Mouse (Mus musculus) forebrain, embryonic 14.5 days (tissue): ENCODE results near the gene Alg3. TPM values are rescaled to one million over a fixed set of nuclear protein-coding genes. Genes with fewer than 3 reads are reported as not detected.
A peak's percentile ranks its signal among the peaks of the same experiment; 100 is the strongest.

Source experiments
- ATAC-seq: fragments of 200-750 bp; cut with Nextera tagmentation; 2 replicates; pipeline ENCODE4 v1.8.0; 2017; ENCODE audit warnings: mild to moderate bottlenecking, moderate library complexity
- DNase-seq: peaks from one replicate; pipeline ENCODE4 v3.0.0-alpha.2; 2015; ENCODE audit warnings: low spot score
- H3K27ac ChIP-seq: fragments of 300-500 bp; sonication (generic); 2 replicates; pipeline ENCODE4 v1.5.1; 2014; ENCODE audit warnings: low read depth, mild to moderate bottlenecking, control low read depth, low read length, moderate library complexity
- H3K27me3 ChIP-seq: fragments of 300-500 bp; sonication (generic); replicated peaks from 2 replicates; pipeline ENCODE4 v1.6.1; 2014; ENCODE audit warnings: low read length, control low read depth, mixed read lengths; ENCODE audit not compliant: control insufficient read depth, insufficient read depth
- H3K36me3 ChIP-seq: fragments of 300-500 bp; sonication (generic); 2 replicates; pipeline ENCODE4 v1.6.1; 2014; ENCODE audit warnings: low read length, control low read depth; ENCODE audit not compliant: control insufficient read depth, insufficient read depth
- H3K4me1 ChIP-seq: fragments of 300-500 bp; sonication (generic); 2 replicates; pipeline ENCODE4 v1.6.1; 2014; ENCODE audit warnings: antibody characterized with exemption, low read length, control low read depth; ENCODE audit not compliant: control insufficient read depth, insufficient read depth
- H3K4me2 ChIP-seq: fragments of 300-500 bp; sonication (generic); 2 replicates; pipeline ENCODE4 v1.6.1; 2014; ENCODE audit warnings: mild to moderate bottlenecking, control low read depth, low read length
- H3K4me3 ChIP-seq: fragments of 300-500 bp; sonication (generic); 2 replicates; pipeline ENCODE4 v1.5.1; 2014; ENCODE audit warnings: low read depth, low read length, control low read depth
- H3K9ac ChIP-seq: fragments of 300-500 bp; sonication (generic); 2 replicates; pipeline ENCODE4 v1.6.1; 2014; ENCODE audit warnings: mild to moderate bottlenecking, low read length, control low read depth, moderate library complexity
- H3K9me3 ChIP-seq: fragments of 300-500 bp; sonication (generic); replicated peaks from 2 replicates; pipeline ENCODE4 v1.6.1; 2016; ENCODE audit warnings: low read length, control low read depth, mixed read lengths; ENCODE audit not compliant: control insufficient read depth
- WGBS: fragments of 180-500 bp; shearing (Covaris S2); extraction: QIAGEN DNeasy Blood & Tissue Kit; methylation state at CpG from one replicate; pipeline ENCODE4 v1.1.7; 2014; 5-methylcytosine and 5-hydroxymethylcytosine counted together
- polyA plus RNA-seq: library from polyadenylated mRNA; unstranded; fragments of >200 nt; fragmentation: Nextera tagmentation; extraction: Ambion mirVana; gene quantifications from 2 replicates; pipeline ENCODE4 v1.2.1, GENCODE M21; 2014

Alg3 gene
- polyA plus RNA-seq: 34.9 and 44.4 TPM in 2 replicates

DNA sequence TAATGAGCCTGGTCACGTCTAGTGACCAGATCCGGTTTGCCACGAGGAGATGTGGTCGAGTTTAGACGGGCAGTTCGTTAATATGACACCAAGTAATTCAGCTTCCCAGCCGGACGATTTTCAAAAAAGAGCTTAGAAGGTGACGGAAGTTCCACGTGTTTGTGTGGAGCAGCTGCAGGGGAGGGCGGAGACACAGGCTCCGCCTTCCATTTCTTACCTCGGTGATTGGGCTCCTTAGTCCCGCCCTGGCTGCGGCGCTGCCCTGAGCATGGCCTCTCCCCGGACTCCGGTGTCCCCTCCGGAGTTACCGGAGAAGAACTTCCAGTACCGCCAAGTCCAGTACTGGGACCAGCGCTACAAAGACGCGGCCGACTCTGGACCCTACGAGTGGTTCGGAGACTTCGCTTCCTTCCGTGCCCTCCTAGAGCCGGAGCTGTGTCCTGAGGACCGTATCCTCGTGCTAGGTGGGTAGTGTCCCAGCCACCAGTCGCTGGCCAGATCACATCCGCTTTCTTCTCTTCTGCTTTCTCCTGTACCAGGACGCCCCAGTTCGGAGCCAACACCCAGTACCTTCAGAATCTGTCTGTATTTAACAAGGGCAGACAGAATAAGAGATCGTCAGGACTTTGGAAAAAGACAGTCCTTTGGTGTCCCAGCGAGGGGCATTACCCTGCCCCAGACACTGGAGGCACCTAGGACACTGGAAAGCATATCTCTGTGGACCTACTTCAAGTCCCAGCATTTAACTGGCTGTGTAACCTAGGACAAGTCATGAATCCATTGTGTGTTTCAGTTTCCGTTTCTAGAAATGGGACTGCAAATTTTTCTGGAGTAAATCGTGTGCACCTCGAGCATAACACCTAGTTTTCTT, at the start of gene Alg3, which contains the start of the genes Eef1akmt4 and Gm49333:
TSS of gene Alg3 (minus strand) at position 379 of the 871 bp plus-strand sequence.
TSS of gene Eef1akmt4 (plus strand) at position 237 of the 871 bp plus-strand sequence.
TSS of gene Gm49333 (plus strand) at position 254 of the 871 bp plus-strand sequence.
- H3K4me1 ChIP-seq: peaks cover 16% of the 10 kb centered on the region
- H3K27ac ChIP-seq: peak within 1 kb of the TSS; percentile 81
- peak within 1 kb of the TSS; percentile 99 for H3K4me2 ChIP-seq
- no peaks in the 10 kb centered on the region for H3K9me3 ChIP-seq
- peak within 1 kb of the TSS; percentile 68 for H3K4me3 ChIP-seq
- H3K9ac ChIP-seq: peak within 1 kb of the TSS; percentile 90
- DNase-seq (peak; percentile 96), ATAC-seq (peak; percentile 95)
- peaks cover 17% of the 10 kb centered on the region for H3K36me3 ChIP-seq
- no peaks in the 10 kb centered on the region for H3K27me3 ChIP-seq
- 2% methylated on average over 41 of the region's 41 CpGs for WGBS

DNA sequence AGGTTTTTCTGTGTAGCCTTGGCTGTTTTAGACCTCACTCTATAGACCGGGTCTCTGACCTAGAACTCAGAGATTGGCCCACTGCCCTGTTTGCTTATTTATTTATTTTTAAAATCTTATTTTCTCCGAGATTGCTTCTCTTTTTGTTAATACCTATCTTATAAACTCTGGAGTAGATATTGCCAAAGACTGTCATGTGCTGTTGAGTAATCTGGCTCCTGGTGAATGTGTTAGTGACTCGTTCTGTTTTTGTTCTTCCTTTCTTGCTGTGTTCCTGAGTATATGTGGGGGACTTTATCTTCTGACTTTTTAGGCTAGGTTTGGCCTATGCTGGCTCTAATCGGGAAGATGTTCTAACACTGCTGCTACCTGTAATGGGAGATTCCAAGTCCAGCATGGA, 46.1 kb upstream of the Alg3 start:
- H3K36me3 ChIP-seq: peaks cover 85% of the 10 kb centered on the region
- WGBS: 93% methylated on average over 4 of the region's 4 CpGs

DNA sequence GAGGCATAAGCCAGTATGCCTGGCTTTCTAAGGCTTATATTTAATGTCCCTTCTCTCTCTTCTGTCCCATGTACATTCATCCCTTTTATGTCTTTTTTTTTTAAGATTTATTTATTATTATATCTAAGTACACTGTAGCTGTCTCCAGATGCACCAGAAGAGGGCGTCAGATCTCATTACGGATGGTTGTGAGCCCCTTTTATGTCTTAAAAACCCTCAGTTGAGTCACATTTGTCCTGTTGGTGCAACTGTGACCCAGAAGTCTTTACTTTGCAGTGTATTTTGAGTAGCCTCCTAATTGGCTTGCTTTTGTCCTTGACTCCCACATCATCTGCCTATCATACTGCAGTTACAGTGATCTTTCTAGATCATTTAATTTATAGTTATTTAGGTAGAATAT, 41.8 kb upstream of the Alg3 start:
- 45% methylated on average over 2 of the region's 2 CpGs for WGBS
- H3K4me3 ChIP-seq: no peak overlapping the region

More for the DNA sequence above, 46.1 kb upstream of the Alg3 start:
- Histone ChIP-seq H3K9me3 (no peaks in the 10 kb centered on the region), H3K4me3 (no peak overlapping the region), H3K27ac (no peak overlapping the region), H3K27me3 (no peaks in the 10 kb centered on the region), H3K4me1 (peaks cover 5% of the 10 kb centered on the region; the same call in 1 of the 2 replicates), H3K4me2 (no peak overlapping the region), H3K9ac (no peak overlapping the region)
- no peak for ATAC-seq
- no peak for DNase-seq

DNA sequence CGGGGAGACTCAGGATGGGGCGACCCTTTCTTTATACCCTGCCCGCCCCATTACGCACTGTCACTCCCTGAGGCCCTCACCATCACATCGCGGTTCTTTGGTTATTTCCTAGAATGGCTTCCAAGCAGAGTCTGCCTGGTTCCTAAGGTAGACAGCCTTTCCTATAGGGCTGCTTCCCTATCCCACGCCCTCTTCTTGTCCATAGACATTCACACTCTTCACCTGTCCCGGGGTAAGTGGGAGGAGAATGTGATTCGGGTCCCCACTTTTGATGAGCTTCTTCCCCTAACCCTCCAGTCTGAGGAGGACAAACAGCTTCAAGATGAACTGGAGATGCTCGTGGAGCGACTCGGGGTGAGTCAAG, 40.4 kb upstream of the Alg3 start:
- H3K4me1 ChIP-seq: peaks cover 13% of the 10 kb centered on the region; the same call in 1 of the 2 replicates
- 12% methylated on average over 11 of the region's 12 CpGs for WGBS
- ATAC-seq: no peak
- 0 out of 2 replicates have a peak overlapping the region, but pooled peaks have one; percentile 68 for H3K27ac ChIP-seq
- H3K36me3 ChIP-seq: peaks cover 29% of the 10 kb centered on the region
- H3K4me3 ChIP-seq: peak overlapping the region; percentile 85
- peak overlapping the region; percentile 94 for H3K4me2 ChIP-seq
- H3K9me3 ChIP-seq: no peaks in the 10 kb centered on the region
- H3K9ac ChIP-seq: peak overlapping the region; percentile 92
- no peaks in the 10 kb centered on the region for H3K27me3 ChIP-seq
- DNase-seq: no peak

More for the DNA sequence above, 41.8 kb upstream of the Alg3 start:
- Histone ChIP-seq H3K9ac (no peak overlapping the region), H3K4me2 (peak overlapping the region; percentile 94; the same call in 1 of the 2 replicates), H3K27me3 (no peaks in the 10 kb centered on the region), H3K4me1 (peaks cover 13% of the 10 kb centered on the region; the same call in 1 of the 2 replicates), H3K9me3 (no peaks in the 10 kb centered on the region), H3K36me3 (peaks cover 43% of the 10 kb centered on the region), H3K27ac (no peak overlapping the region)
- no peak for DNase-seq
- no peak for ATAC-seq

DNA sequence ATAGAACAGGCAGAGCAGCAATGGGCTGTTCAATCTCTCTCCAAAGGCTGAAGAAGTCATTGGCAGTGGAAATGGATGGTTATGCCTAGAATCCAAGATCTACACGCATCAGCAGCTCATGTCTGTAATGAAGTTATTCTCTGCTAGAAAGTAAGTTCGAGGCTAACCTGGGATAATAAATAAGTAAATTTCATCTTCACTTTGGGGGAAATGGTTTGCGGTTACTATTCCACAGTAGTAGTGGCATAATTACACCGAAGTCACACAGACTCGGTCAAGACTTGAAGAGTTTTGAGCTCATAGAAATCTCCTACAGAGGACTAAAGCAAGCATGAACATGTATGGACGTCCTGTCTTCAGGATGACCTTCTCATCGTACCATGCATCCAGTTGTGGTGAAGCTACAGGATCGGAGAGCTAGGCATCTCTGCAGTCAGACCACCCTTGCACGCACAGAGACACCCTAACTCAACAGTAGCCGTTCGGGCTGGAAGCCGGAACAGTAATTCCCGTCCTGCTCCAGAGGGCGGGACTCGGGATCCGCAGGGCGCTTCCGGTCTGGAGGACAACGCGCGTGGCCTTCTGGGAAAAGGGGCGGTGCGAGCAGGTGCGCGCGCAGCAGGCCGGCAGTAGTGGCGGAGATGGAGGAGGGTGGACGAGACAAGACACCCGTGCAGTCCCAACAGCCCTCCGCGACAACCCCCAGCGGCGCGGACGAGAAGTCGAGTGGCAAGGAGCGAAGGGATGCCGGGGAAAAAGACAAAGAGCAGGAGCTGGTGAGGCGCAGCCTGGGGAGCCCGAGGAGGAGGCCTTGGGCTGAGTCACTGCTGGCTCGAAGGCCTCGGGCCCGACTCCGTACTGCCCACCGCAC, 39.8 kb upstream of the Alg3 start, which contains the start of gene Psmd2:
TSS of gene Psmd2 (plus strand) at position 577 of the 871 bp plus-strand sequence.
- H3K27me3 ChIP-seq: no peaks in the 10 kb centered on the region
- peak within 1 kb of the TSS; percentile 94 for H3K4me2 ChIP-seq
- DNase-seq (peak; percentile 97), ATAC-seq (peak; percentile 96)
- no peaks in the 10 kb centered on the region for H3K9me3 ChIP-seq
- peak within 1 kb of the TSS; percentile 68; the same call in 1 of the 2 replicates for H3K27ac ChIP-seq
- H3K9ac ChIP-seq: peak within 1 kb of the TSS; percentile 92
- WGBS: 2% methylated on average over 37 of the region's 46 CpGs
- H3K4me1 ChIP-seq: peaks cover 13% of the 10 kb centered on the region; the same call in 1 of the 2 replicates
- peak within 1 kb of the TSS; percentile 85 for H3K4me3 ChIP-seq
- peaks cover 23% of the 10 kb centered on the region for H3K36me3 ChIP-seq

DNA sequence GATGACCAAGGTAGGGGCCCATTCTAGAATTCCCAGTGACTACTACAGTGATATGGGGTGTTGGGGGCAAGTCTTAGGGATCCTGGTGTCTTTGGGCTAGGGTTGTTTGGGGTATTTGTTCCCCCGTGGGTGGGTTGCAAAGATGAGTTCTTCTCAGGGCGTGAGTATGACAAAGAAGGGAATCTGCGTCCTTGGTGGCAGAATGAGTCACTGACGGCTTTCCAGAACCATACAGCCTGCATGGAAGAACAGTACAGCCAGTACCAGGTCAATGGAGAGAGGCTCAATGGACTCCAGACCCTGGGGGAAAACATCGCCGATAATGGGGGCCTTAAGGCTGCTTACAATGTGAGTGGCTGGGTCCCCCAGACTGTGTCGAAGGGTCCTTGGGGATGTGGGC, 32.4 kb upstream of the Alg3 start:
- ATAC-seq (no peak), DNase-seq (no peak)
- Histone ChIP-seq H3K27me3 (no peaks in the 10 kb centered on the region), H3K9ac (no peak overlapping the region), H3K4me3 (no peak overlapping the region), H3K9me3 (no peaks in the 10 kb centered on the region), H3K4me2 (no peak overlapping the region), H3K4me1 (peaks cover 1% of the 10 kb centered on the region; the same call in 1 of the 2 replicates), H3K27ac (no peak overlapping the region), H3K36me3 (no peaks in the 10 kb centered on the region)
- 89% methylated on average over 7 of the region's 7 CpGs for WGBS

DNA sequence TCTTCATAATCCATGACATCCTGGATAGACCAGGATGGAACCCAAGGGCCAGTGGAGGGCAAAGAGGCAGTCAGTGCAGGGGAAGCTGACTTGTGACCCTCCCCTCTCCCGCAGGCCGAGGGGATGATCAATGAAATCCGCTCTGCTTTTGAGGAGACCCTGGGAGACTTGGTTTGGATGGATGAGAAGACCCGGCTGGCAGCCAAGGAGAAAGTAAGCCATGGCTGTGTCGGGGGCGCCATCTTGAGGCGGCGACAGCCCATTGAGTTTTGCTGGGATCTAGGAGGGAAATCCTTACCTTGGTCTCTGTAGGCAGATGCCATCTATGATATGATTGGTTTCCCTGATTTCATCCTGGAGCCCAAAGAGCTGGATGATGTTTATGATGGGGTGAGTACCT, 30.6 kb upstream of the Alg3 start:
- H3K27ac ChIP-seq: no peak overlapping the region
- no peaks in the 10 kb centered on the region for H3K9me3 ChIP-seq
- ATAC-seq (peak; percentile 74), DNase-seq (peak; percentile 86)
- no peak overlapping the region for H3K4me3 ChIP-seq
- H3K36me3 ChIP-seq: no peaks in the 10 kb centered on the region
- H3K4me2 ChIP-seq: no peak overlapping the region
- WGBS: 3% methylated on average over 8 of the region's 8 CpGs
- no peak overlapping the region for H3K9ac ChIP-seq
- H3K4me1 ChIP-seq: peaks cover 4% of the 10 kb centered on the region; the same call in 1 of the 2 replicates
- no peaks in the 10 kb centered on the region for H3K27me3 ChIP-seq

DNA sequence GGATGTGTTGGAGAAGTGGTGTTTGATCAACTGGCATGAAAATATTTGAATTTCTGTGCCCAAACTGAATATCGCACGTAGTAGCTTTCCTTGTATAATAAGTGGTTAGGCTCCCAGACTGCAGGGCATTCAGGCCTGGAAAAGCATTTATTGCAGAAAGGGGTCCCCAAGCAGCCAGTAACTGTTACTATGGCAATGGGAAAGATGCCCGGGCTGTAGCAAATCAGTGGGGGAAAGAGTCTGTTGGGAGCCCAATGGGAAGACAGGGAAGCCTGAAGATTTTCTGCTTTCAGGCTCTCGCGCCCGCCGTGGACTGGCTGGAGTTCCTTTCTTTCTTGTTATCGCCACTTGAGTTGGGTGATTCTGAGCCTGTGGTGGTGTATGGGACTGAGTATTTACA, 26.8 kb upstream of the Alg3 start:
- ATAC-seq: peak; percentile 68; the same call in 1 of the 2 replicates
- Histone ChIP-seq H3K4me3 (no peak overlapping the region), H3K27me3 (no peaks in the 10 kb centered on the region), H3K4me2 (peak overlapping the region; percentile 28; the same call in 1 of the 2 replicates), H3K27ac (no peak overlapping the region), H3K4me1 (peaks cover 4% of the 10 kb centered on the region; the same call in 1 of the 2 replicates), H3K9ac (peak overlapping the region; percentile 21; the same call in 1 of the 2 replicates), H3K9me3 (no peaks in the 10 kb centered on the region), H3K36me3 (no peaks in the 10 kb centered on the region)
- WGBS: 57% methylated on average over 8 of the region's 8 CpGs
- peak; percentile 86 for DNase-seq
